Mouse (Mus musculus) forebrain, embryonic 12.5 days (tissue): ENCODE results near the gene Plekhg6. TPM values are rescaled to one million over a fixed set of nuclear protein-coding genes. Genes with fewer than 3 reads are reported as not detected.

ENCODE experiments used
- ATAC-seq: fragments of 200-750 bp; cut with Nextera tagmentation; 2 replicates; pipeline ENCODE4 v1.8.0; 2017; ENCODE audit warnings: moderate TSS enrichment; ENCODE audit not compliant: low FRiP score
- H3K27ac ChIP-seq: fragments of 300-500 bp; sonication (generic); 2 replicates; pipeline ENCODE4 v1.5.1; 2016; ENCODE audit warnings: mild to moderate bottlenecking
- H3K27me3 ChIP-seq: fragments of 300-500 bp; sonication (generic); 2 replicates; pipeline ENCODE4 v1.6.1; 2016; ENCODE audit warnings: mild to moderate bottlenecking
- H3K36me3 ChIP-seq: fragments of 300-500 bp; sonication (generic); replicated peaks from 2 replicates; pipeline ENCODE4 v1.6.1; 2016; ENCODE audit warnings: mild to moderate bottlenecking
- H3K4me1 ChIP-seq: fragments of 300-500 bp; sonication (generic); 2 replicates; pipeline ENCODE4 v1.6.1; 2016
- H3K4me2 ChIP-seq: fragments of 300-500 bp; sonication (generic); 2 replicates; pipeline ENCODE4 v1.6.1; 2016; ENCODE audit warnings: mild to moderate bottlenecking, moderate library complexity
- H3K4me3 ChIP-seq: fragments of 300-500 bp; sonication (generic); replicated peaks from 2 replicates; pipeline ENCODE4 v1.5.1; 2016; ENCODE audit warnings: mild to moderate bottlenecking
- H3K9ac ChIP-seq: fragments of 300-500 bp; sonication (generic); 2 replicates; pipeline ENCODE4 v1.6.1; 2016; ENCODE audit warnings: mild to moderate bottlenecking
- H3K9me3 ChIP-seq: fragments of 300-500 bp; sonication (generic); 2 replicates; pipeline ENCODE4 v1.6.1; 2016
- WGBS: fragments of 180-500 bp; shearing (Covaris S2); methylation state at CpG from one replicate; pipeline ENCODE4 v1.1.7; 2016; 5-methylcytosine and 5-hydroxymethylcytosine counted together
- polyA plus RNA-seq: library from polyadenylated mRNA; unstranded; fragments of >200 nt; fragmentation: Nextera tagmentation; extraction: Ambion mirVana; gene quantifications from 2 replicates; pipeline ENCODE4 v1.2.1, GENCODE M21; 2016

The Plekhg6 gene
- polyA plus RNA-seq = 0.05 and 0.09 TPM in 2 replicates

DNA sequence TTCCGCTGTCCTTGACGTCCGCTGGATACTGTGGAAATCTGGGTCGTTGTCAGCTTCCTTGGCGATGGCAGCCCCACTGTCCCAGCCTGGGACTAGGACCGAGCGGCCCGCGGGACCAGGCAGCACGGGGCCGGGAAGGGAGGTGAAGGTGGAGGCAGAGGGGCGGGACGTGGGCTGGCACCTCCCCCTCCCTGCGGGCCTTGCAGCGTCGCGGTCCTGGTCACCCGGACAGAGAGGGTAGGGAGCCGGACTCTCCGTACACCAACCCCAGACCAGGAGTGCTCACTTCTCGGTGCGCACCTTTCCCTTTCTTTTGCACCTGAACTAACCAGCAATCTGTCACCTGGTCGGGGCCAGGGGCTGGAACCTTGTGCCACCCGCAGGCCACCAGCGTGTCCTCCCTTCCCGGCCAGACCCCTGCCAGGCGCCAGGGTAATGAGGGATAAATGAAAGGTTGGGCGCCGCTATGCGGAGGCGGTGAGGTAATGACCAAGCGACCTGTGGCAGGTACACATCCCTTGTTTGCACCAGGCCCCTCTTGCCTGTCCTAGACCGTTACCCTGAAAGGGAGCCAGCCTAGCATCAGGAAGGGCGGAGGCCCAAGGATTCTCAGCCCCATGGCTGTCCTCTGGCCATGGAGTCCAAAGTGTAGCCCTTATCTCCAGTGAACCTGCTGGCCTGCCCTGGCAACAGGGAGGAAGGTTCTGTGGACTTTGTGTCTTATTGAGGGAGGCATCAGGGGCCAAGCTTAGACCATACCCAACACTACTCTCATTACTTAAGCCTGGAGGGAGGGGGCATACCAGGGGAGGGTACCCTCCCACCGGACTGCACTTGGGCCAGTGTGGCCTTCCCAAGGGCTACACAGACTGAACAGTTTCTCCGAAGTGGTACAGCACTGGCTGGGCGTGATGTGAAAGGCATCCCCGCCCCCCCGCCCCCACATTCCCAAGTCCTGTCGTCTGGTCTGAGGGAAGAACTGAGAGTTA is at the start of gene Plekhg6:
Gene Plekhg6, minus strand, starts transcription at position 422 of the 989 bp plus-strand sequence.
- H3K27me3 ChIP-seq = peaks cover 68% of the 10 kb centered on the region
- ATAC-seq = no peak
- 10% methylated on average over 39 of the region's 40 CpGs for WGBS
- no peaks in the 10 kb centered on the region for H3K9me3 ChIP-seq
- H3K36me3 ChIP-seq = no peaks in the 10 kb centered on the region
- peaks cover 26% of the 10 kb centered on the region for H3K4me1 ChIP-seq
- H3K9ac ChIP-seq = no peak within 1 kb of the TSS
- H3K4me3 ChIP-seq = peak within 1 kb of the TSS; percentile 34
- H3K4me2 ChIP-seq = peak within 1 kb of the TSS; percentile 57
- no peak within 1 kb of the TSS for H3K27ac ChIP-seq

DNA sequence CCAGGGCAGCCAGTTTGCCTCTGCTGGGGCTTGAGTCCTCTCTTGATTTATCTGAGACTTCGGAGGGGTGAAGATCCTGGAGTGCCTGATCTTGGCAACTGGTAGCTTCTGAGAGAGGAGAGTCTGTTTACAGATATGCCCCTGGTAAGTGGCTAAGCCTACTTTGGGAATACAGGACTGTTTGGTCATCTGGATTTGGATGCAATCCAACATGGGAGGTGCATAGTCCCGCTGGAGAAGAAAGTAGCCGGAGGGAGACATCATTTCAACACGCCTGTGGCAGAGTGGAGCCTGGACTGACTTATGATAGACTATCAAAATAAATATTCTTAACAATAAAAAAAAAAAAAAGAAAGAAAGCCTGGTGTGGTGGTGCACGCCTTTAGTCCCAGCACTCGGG is 49.1 kb upstream of the Plekhg6 start:
- H3K9me3 ChIP-seq = no peaks in the 10 kb centered on the region

DNA sequence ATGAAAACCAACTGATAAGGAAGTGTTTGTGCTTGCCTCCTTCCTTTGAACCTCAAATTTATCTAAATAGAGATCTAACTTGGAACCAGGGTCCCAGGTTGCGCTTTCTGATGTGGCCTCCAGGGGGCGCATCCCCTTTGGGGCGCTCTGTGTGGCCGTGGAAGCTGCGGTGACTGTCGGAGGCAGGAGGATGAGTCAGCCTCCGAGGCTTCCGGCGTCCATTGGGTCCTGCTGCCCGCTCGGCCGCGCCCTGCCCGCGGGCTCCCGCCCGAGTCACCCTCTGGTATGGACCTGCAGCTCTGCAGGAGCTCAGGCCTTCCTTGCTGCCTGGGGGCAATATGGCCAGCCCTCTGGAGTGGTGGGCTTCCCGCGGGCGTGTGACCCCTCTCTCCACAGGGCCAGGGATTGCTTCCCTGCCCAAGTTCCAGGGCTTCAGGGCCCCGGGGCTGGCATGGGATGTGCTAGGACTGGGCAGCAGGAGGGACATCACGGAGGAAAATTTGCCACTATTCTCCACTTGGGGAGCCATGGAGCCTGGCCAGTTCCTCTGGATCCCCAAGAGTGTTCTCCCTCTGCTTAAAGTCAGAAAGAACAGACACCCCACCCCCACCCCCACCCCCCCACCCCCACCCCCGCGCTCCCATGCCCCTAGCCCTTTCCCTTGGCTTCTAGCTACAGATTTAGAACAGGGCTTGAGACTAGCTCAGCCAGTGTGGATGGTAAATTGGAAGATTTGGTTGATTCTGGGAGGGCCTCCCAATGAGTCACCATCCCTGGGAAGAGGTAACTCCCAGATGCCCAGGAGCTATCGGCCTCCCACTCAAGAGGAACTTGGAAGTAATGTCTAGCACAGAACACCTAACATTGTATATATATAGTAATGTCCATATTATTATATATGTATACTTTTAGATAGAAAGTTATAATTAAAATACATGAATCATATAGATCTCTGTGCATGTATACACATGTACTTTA is 46.1 kb upstream of the Plekhg6 start:
- 3% methylated on average over 23 of the region's 25 CpGs for WGBS
- H3K4me1 ChIP-seq = peaks cover 21% of the 10 kb centered on the region

More for the DNA sequence above, 49.1 kb upstream of the Plekhg6 start:
- no peaks in the 10 kb centered on the region for H3K36me3 ChIP-seq
- H3K27me3 ChIP-seq = no peaks in the 10 kb centered on the region
- no peak overlapping the region for H3K27ac ChIP-seq
- H3K4me1 ChIP-seq = peaks cover 6% of the 10 kb centered on the region
- 94% methylated on average over 6 of the region's 6 CpGs for WGBS
- no peak for ATAC-seq
- H3K4me2 ChIP-seq = no peak overlapping the region
- H3K9ac ChIP-seq = no peak overlapping the region
- H3K4me3 ChIP-seq = no peak overlapping the region

DNA sequence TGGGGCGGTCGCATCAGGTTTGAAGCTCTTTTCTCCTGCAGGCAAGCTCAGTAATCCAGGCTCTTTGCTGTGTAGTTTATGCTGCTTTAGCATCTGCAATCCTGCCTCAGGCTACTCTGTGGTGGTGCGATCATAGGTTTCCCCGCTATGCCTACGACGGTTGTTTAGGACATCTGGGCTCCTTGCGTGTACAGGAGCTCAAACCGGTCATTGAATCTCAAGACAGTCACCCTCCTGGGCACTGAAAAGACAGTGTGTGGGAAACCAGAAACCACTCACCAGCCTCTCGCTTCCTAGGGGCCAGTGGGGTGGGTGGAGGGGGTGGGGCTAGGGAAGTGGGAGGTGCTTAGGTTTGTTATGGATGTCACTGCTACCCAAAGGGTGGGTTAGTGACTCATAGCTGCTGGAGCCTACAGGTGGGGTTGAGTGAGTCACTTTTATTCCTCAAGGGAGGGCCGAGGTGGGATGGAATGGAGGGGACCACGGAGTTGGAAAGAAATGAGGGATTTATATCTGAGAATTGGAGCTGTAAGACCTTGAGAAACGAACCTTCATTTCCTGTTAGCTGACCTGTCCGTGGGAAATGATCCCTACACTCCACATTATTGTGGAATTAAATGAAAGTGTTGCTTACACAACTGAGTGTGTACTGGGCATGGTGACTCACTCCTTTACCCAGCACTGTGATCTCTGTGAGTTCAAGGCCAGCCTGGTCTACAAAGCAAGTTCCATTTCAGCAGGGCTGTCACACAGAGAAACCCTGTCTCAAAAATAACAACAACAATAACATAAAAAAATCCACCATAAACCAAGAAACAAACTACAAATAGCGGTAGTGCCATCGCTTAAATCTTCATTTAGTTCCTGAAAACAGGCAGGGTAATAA is 44.9 kb upstream of the Plekhg6 start:
- Histone ChIP-seq H3K4me3 (no peak overlapping the region), H3K9ac (no peak overlapping the region), H3K9me3 (no peaks in the 10 kb centered on the region), H3K27me3 (peaks cover 10% of the 10 kb centered on the region; the same call in 1 of the 2 replicates), H3K27ac (no peak overlapping the region), H3K4me1 (peaks cover 21% of the 10 kb centered on the region), H3K36me3 (no peaks in the 10 kb centered on the region), H3K4me2 (no peak overlapping the region)
- WGBS = 65% methylated on average over 15 of the region's 15 CpGs
- ATAC-seq = no peak

More for the DNA sequence above, 46.1 kb upstream of the Plekhg6 start:
- H3K4me2 ChIP-seq = peak overlapping the region; percentile 62
- H3K36me3 ChIP-seq = no peaks in the 10 kb centered on the region
- H3K27ac ChIP-seq = no peak overlapping the region
- H3K9me3 ChIP-seq = no peaks in the 10 kb centered on the region
- peak overlapping the region; percentile 36 for H3K4me3 ChIP-seq
- H3K27me3 ChIP-seq = peaks cover 10% of the 10 kb centered on the region; the same call in 1 of the 2 replicates
- H3K9ac ChIP-seq = peak overlapping the region; percentile 38; the same call in 1 of the 2 replicates
- peak; percentile 78 for ATAC-seq

DNA sequence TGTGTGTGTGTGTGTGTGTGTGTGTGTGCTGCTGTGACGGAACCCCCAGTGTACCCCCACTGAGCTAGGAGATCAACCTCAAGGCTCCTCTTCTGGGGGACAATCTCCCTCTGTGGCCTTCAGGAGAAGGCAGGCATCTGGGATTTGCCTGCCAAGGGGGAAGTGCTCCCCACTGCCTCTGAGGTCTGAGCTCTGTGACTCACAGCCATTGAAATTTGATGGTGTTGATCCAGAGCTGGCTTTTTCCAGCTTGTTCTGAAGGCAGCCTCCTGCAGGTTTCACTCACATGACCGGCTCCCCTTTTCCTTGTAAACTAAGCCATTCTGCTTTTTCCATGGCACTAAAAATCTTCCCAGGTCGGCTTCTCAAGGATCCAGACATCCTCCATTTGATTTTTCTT is 43.6 kb upstream of the Plekhg6 start:
- H3K4me3 ChIP-seq = no peak overlapping the region
- H3K27me3 ChIP-seq = peaks cover 10% of the 10 kb centered on the region; the same call in 1 of the 2 replicates
- no peak overlapping the region for H3K4me2 ChIP-seq
- H3K9me3 ChIP-seq = no peaks in the 10 kb centered on the region
- no peak for ATAC-seq
- peaks cover 21% of the 10 kb centered on the region for H3K4me1 ChIP-seq
- WGBS = 81% methylated on average over 3 of the region's 3 CpGs
- H3K9ac ChIP-seq = no peak overlapping the region
- no peak overlapping the region for H3K27ac ChIP-seq
- no peaks in the 10 kb centered on the region for H3K36me3 ChIP-seq

DNA sequence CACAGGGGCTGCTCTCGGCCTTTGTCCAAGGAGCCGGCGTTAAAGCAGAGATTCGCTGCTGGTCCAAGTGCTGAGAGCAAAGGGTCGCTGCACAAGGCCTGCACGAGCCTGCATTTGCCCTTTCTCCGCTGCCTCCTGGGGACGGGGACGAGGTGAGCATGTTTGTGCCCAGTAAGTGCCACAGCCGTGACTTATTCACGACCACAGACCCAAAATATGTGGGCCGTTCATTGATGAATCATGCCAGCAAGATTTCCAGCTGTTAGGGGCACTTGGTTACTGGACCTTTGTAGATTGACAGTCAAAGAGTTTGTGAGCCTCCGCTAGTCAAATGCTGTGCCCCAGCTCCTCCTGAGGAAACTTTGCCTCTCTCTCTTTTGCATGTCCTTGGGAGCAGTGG is 42.9 kb upstream of the Plekhg6 start:
- Histone ChIP-seq H3K9ac (no peak overlapping the region), H3K27me3 (peaks cover 10% of the 10 kb centered on the region; the same call in 1 of the 2 replicates), H3K9me3 (no peaks in the 10 kb centered on the region), H3K4me1 (peaks cover 21% of the 10 kb centered on the region), H3K4me2 (no peak overlapping the region), H3K4me3 (no peak overlapping the region), H3K36me3 (no peaks in the 10 kb centered on the region), H3K27ac (no peak overlapping the region)
- WGBS = 38% methylated on average over 13 of the region's 13 CpGs
- no peak for ATAC-seq

DNA sequence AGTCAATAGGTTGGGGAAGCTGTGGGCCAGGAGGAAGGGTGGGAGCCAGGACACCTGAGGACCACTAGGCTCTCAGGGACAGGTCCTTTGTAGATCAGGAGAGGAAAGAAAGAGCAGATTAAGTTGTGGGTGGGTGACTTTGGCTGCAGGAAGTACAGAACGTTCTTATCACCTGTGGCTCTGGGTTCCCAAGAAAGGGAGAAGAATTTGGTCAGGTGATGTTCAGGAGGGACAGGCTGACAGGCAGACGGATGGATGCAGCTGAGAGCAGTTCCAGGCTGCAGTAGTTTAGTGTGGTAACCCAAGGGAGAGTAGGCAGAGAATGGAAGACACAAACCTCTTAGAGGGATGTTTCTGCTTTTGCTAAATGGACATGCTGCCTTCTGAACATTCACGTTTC is 42.5 kb upstream of the Plekhg6 start:
- no peak overlapping the region for H3K27ac ChIP-seq

DNA sequence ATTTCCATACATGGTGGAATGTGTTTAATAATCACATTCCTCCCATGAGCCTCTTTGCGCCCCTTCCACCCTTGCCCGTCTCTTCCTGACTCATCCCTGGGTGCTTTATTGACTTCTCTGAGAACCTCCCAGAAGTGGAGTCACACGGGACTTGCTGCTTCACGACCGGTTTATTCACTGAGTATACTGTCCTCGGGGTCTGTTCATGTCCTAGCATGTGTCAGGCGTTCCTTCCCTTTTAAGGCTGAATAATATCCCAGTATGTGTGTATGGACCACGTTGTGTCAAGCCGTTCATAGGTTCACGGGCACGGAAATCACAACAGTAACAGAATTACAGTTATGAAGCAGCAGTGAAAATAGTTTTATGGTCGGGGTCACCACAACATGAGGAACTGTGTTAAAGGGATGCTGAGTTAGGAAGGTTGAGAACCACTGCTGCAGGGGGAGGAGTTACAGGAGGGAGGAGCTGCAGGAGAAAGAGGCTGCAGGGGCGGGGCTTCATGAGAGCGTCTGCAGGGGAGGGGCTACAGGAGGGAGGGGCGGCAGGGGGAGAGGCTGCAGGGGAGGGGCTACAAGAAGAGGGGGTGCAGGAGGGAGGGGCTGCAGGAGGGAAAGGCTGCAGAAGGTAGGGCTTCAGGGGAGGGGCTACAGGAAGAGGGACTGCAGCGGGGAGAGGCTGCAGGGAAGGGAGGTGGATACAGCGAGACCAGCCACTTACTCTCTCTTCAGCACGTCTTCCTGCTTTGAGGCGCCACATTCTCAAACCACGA is 41.6 kb upstream of the Plekhg6 start:
- 23% methylated on average over 19 of the region's 20 CpGs for WGBS
- H3K4me1 ChIP-seq = peaks cover 21% of the 10 kb centered on the region
- H3K4me3 ChIP-seq = peak overlapping the region; percentile 23; the same call in 1 of the 2 replicates
- H3K36me3 ChIP-seq = no peaks in the 10 kb centered on the region
- 0 out of 2 replicates have a peak overlapping the region, but pooled peaks have one; percentile 27 for H3K9ac ChIP-seq
- H3K4me2 ChIP-seq = peak overlapping the region; percentile 44
- H3K9me3 ChIP-seq = no peaks in the 10 kb centered on the region
- peaks cover 10% of the 10 kb centered on the region; the same call in 1 of the 2 replicates for H3K27me3 ChIP-seq
- peak; percentile 49; the same call in 1 of the 2 replicates for ATAC-seq
- no peak overlapping the region for H3K27ac ChIP-seq

More for the DNA sequence above, 42.5 kb upstream of the Plekhg6 start:
- Histone ChIP-seq H3K9ac (0 out of 2 replicates have a peak overlapping the region, but pooled peaks have one; percentile 27), H3K4me2 (peak overlapping the region; percentile 44), H3K9me3 (no peaks in the 10 kb centered on the region), H3K4me1 (peaks cover 21% of the 10 kb centered on the region), H3K36me3 (no peaks in the 10 kb centered on the region), H3K4me3 (no peak overlapping the region), H3K27me3 (peaks cover 10% of the 10 kb centered on the region; the same call in 1 of the 2 replicates)
- ATAC-seq = no peak
- WGBS = 53% methylated on average over 3 of the region's 3 CpGs

DNA sequence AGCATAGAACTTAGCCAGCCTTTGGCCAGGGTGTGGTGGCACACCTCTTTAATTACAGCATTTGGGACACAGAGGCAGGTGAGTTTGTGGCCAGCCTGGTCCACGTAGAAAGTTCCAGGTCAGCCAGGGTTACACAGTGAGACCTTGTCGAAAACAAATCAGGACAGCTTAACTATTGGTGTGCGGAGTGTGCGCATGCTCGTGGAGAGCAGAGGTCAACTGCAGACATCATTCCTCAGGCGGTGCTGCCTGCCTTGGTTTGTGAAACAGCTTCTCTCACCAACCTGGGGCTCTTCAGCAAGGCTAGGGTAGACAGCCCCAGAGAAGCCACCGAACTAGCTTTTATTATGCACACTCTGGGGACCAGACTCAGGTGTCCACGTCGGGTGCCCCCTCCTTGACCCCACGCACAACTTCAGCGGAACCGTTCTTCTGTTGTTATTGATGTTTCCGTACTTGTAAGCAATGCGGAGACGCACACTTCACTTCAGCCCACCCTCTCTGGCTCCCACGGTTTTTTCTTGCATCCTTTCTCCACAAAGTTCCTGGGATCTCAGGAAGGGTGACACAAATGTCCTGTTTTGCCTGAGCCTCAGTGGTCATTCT is 40.0 kb upstream of the Plekhg6 start:
- Histone ChIP-seq H3K27ac (no peak overlapping the region), H3K27me3 (peaks cover 10% of the 10 kb centered on the region; the same call in 1 of the 2 replicates), H3K36me3 (no peaks in the 10 kb centered on the region), H3K4me2 (no peak overlapping the region), H3K4me3 (no peak overlapping the region), H3K9ac (no peak overlapping the region), H3K9me3 (no peaks in the 10 kb centered on the region), H3K4me1 (peaks cover 15% of the 10 kb centered on the region)
- 78% methylated on average over 16 of the region's 16 CpGs for WGBS
- ATAC-seq = no peak

DNA sequence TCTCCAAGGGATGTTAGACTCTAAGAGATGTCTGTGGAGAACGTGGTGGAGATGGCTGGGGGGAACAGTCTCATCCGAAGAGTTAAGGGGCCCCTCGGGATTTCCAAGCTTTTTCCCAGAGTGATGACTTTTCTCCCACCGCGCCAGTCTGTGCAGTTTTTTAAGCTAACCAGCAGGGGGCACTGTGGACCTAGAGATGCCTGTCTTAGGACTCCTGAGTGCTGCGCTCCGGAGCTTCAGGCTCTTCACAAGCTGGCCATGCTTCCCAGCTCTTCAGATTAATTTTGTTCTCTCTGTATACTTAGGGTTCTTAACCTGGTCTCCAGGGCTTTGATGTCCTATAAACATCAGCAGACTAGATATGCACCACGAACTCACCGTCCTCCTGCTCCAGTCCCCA is 38.2 kb upstream of the Plekhg6 start:
- no peak overlapping the region for H3K9ac ChIP-seq
- H3K36me3 ChIP-seq = no peaks in the 10 kb centered on the region
- 17% methylated on average over 9 of the region's 9 CpGs for WGBS
- H3K27ac ChIP-seq = no peak overlapping the region
- H3K4me3 ChIP-seq = no peak overlapping the region
- H3K27me3 ChIP-seq = peaks cover 9% of the 10 kb centered on the region; the same call in 1 of the 2 replicates
- H3K4me2 ChIP-seq = no peak overlapping the region
- peaks cover 15% of the 10 kb centered on the region for H3K4me1 ChIP-seq
- no peaks in the 10 kb centered on the region for H3K9me3 ChIP-seq
- peak; percentile 77 for ATAC-seq
